9 mouse cellular contexts compared by ENCODE assay signal in genomic region chr19:32345181-32345745, GRCm38 (mm10). TPM values are rescaled to one million over a fixed set of nuclear protein-coding genes. Genes with fewer than 3 reads are reported as not detected.
DNase-seq lines count a peak whose midpoint lies in the region; ATAC-seq and TF ChIP-seq lines count a peak whose summit lies in the region.
"Had no signal": no experiment of that assay in that cellular context is flagged by ENCODE, and none has a peak within 500 bp of the region (broad histone marks: within the 10 kb centered on the region; RNA-seq: fewer than 3 reads in every experiment).

No protein-coding gene starts in this region.

- H3K4me1 ChIP-seq in kidney, embryonic 15.5 days, result peaks cover 84% of the 10 kb centered on the region
- peaks cover 24% of the 10 kb centered on the region for H3K4me1 ChIP-seq in liver, postnatal 0 days (ENCODE audit: insufficient read depth)
- peaks cover 10% of the 10 kb centered on the region for H3K4me1 ChIP-seq in forebrain, embryonic 11.5 days (replicated peaks; ENCODE audit: control insufficient read depth, insufficient read depth, low read length)
- H3K4me1 ChIP-seq in midbrain, embryonic 16.5 days (ENCODE audit: control insufficient read depth, insufficient read depth, low read length), result peaks cover 19% of the 10 kb centered on the region

- H3K36me3 ChIP-seq in kidney, embryonic 15.5 days, result 0 out of 2 replicates have a peak, but pooled peaks cover under 1% of the 10 kb centered on the region
- H3K36me3 ChIP-seq in liver, postnatal 0 days (replicated peaks; ENCODE audit: insufficient read depth, low read length), result no peaks in the 10 kb centered on the region
- no peaks in the 10 kb centered on the region for H3K36me3 ChIP-seq in forebrain, embryonic 11.5 days (ENCODE audit: control insufficient read depth, insufficient read depth, low read length)
- H3K36me3 ChIP-seq in midbrain, embryonic 16.5 days (ENCODE audit: control insufficient read depth, insufficient read depth, low read length), result no peaks in the 10 kb centered on the region

- H3K27ac ChIP-seq in kidney, embryonic 15.5 days, result peak overlapping the region; percentile 89
- peak overlapping the region; percentile 89; the same call in 1 of the 2 replicates for H3K27ac ChIP-seq in liver, postnatal 0 days (ENCODE audit: low read depth)
- H3K27ac ChIP-seq in forebrain, embryonic 11.5 days (ENCODE audit: low read depth, low read length), result no peak overlapping the region
- H3K27ac ChIP-seq in midbrain, embryonic 16.5 days (ENCODE audit: low read length), result no peak overlapping the region

- no peak for TF ChIP-seq EP300 in liver, postnatal 0 days (IDR thresholded peaks at IDR 0.05; ENCODE audit: low read depth)

- no peak overlapping the region for H3K4me3 ChIP-seq in kidney, embryonic 15.5 days (replicated peaks)
- no peak overlapping the region for H3K4me3 ChIP-seq in liver, postnatal 0 days (ENCODE audit: low read depth, low read length)
- no peak overlapping the region for H3K4me3 ChIP-seq in forebrain, embryonic 11.5 days (ENCODE audit: low read depth, low read length)
- no peak overlapping the region for H3K4me3 ChIP-seq in midbrain, embryonic 16.5 days (ENCODE audit: low read depth, low read length)

- no peaks in the 10 kb centered on the region for H3K9me3 ChIP-seq in kidney, embryonic 15.5 days (replicated peaks)
- H3K9me3 ChIP-seq in liver, postnatal 0 days (ENCODE audit: low read length), result no peaks in the 10 kb centered on the region
- no peaks in the 10 kb centered on the region for H3K9me3 ChIP-seq in forebrain, embryonic 11.5 days (ENCODE audit: control insufficient read depth, low read length)
- no peaks in the 10 kb centered on the region for H3K9me3 ChIP-seq in midbrain, embryonic 16.5 days (replicated peaks; ENCODE audit: control insufficient read depth, low read length, poor library complexity, severe bottlenecking)

- DNase-seq in frontal cortex, postnatal 25 days (ENCODE audit: low spot score in 2 of 2), result no peak
- no peak for DNase-seq in kidney, postnatal 4 days
- DNase-seq in CD4-positive helper T cell, adult 2 months (ENCODE audit: low read depth, low spot score), result peak; percentile 46
- DNase-seq in liver, postnatal 0 days, result no peak
- no peak for DNase-seq in forebrain, embryonic 11.5 days (ENCODE audit: low spot score)
- DNase-seq: adrenal gland, adult 2 months had no signal

- TF ChIP-seq CTCF in liver, postnatal 0 days (IDR thresholded peaks at IDR 0.05; ENCODE audit: low read depth), result no peak

- 0 out of 2 replicates have a peak, but pooled peaks have one; percentile 3 for ATAC-seq in frontal cortex, adult (ENCODE audit: low TSS enrichment)
- ATAC-seq in kidney, embryonic 15.5 days (replicated peaks; ENCODE audit: low FRiP score), result no peak
- ATAC-seq in liver, postnatal 0 days, result no peak
- no peak for ATAC-seq in forebrain, embryonic 11.5 days (replicated peaks; ENCODE audit: low FRiP score)
- no peak for ATAC-seq in midbrain, embryonic 16.5 days

- no peak overlapping the region for H3K4me2 ChIP-seq in kidney, embryonic 15.5 days
- no peak overlapping the region for H3K4me2 ChIP-seq in liver, postnatal 0 days (ENCODE audit: low read depth, low read length)
- no peak overlapping the region for H3K4me2 ChIP-seq in forebrain, embryonic 11.5 days (ENCODE audit: low read depth, low read length, severe bottlenecking)
- H3K4me2 ChIP-seq in midbrain, embryonic 16.5 days (ENCODE audit: low read length), result no peak overlapping the region

- H3K27me3 ChIP-seq in kidney, embryonic 15.5 days, result no peaks in the 10 kb centered on the region
- H3K27me3 ChIP-seq in liver, postnatal 0 days (ENCODE audit: insufficient read depth, low read length), result no peaks in the 10 kb centered on the region
- H3K27me3 ChIP-seq in forebrain, embryonic 11.5 days (ENCODE audit: control insufficient read depth, insufficient read depth, low read length), result no peaks in the 10 kb centered on the region
- H3K27me3 ChIP-seq in midbrain, embryonic 16.5 days (ENCODE audit: control insufficient read depth, insufficient read depth, low read depth, low read length), result no peaks in the 10 kb centered on the region

- H3K9ac ChIP-seq in kidney, embryonic 15.5 days, result no peak overlapping the region
- no peak overlapping the region for H3K9ac ChIP-seq in liver, postnatal 0 days (replicated peaks)
- no peak overlapping the region for H3K9ac ChIP-seq in forebrain, embryonic 11.5 days (ENCODE audit: low read length)
- no peak overlapping the region for H3K9ac ChIP-seq in midbrain, embryonic 16.5 days (ENCODE audit: low read depth, low read length)

- WGBS in kidney, embryonic 15.5 days, result 84% methylated on average over 6 of the region's 6 CpGs
- 66% methylated on average over 6 of the region's 6 CpGs for WGBS in liver, postnatal 0 days (ENCODE audit: insufficient replicate concordance)
- 75% methylated on average over 6 of the region's 6 CpGs for WGBS in forebrain, embryonic 11.5 days
- WGBS in midbrain, embryonic 16.5 days, result 86% methylated on average over 6 of the region's 6 CpGs

RNA-seq across cellular contexts. Expression of gene Sgms1, which starts 44.3 kb away (rescaled TPM):
- polyA plus RNA-seq in kidney, embryonic 15.5 days (2015; fragmentation: Nextera tagmentation; extraction: Ambion mirVana), result 52.6 and 57.0 TPM in 2 replicates
- polyA plus RNA-seq in liver, postnatal 0 days (2015; fragmentation: Nextera tagmentation; extraction: Ambion mirVana), result 16.0 and 17.4 TPM in 2 replicates
- 14.8 and 17.8 TPM in 2 replicates for polyA plus RNA-seq in forebrain, embryonic 11.5 days (2014; fragmentation: Nextera tagmentation; extraction: Ambion mirVana)
- polyA plus RNA-seq in midbrain, embryonic 16.5 days (2015; fragmentation: Nextera tagmentation; extraction: Ambion mirVana), result 20.2 and 21.5 TPM in 2 replicates

Comparison
In these comparisons a context has a peak if more than half of its experiments do, and no peak if none do; other contexts are left out.
1. H3K27ac ChIP-seq: peak in kidney, embryonic 15.5 days (single experiment) and liver, postnatal 0 days (single experiment); none in forebrain, embryonic 11.5 days (single experiment) and midbrain, embryonic 16.5 days (single experiment).